Comparison of ENCODE assay signal across 8 mouse cellular contexts in genomic region chr6:57702376-57702742, GRCm38 (mm10). TPM values are rescaled to one million over a fixed set of nuclear protein-coding genes. Genes with fewer than 3 reads are reported as not detected.
A peak's percentile ranks its signal among the peaks of the same experiment; 100 is the strongest.
DNase-seq lines count a peak whose midpoint lies in the region; ATAC-seq and TF ChIP-seq lines count a peak whose summit lies in the region.

TSS of gene Lancl2 (plus strand) at chr6:57702540.

- no peaks in the 10 kb centered on the region for H3K27me3 ChIP-seq in kidney, embryonic 14.5 days (ENCODE audit: control insufficient read depth, insufficient read depth, low read length)
- H3K27me3 ChIP-seq in forebrain, embryonic 11.5 days (ENCODE audit: control insufficient read depth, insufficient read depth, low read length): no peaks in the 10 kb centered on the region
- H3K27me3 ChIP-seq in heart, embryonic 16.5 days (ENCODE audit: control insufficient read depth, insufficient read depth, low read length): no peaks in the 10 kb centered on the region
- H3K27me3 ChIP-seq in stomach, embryonic 14.5 days (ENCODE audit: control insufficient read depth, insufficient read depth, low read length): no peaks in the 10 kb centered on the region

- TF ChIP-seq POLR2A in bone marrow, adult 2 months (IDR thresholded peaks at IDR 0.05; ENCODE audit: borderline replicate concordance, control insufficient read depth, low read depth, low read length): no peak

- H3K4me2 ChIP-seq in kidney, embryonic 14.5 days (replicated peaks; ENCODE audit: low read depth, low read length): peak within 1 kb of the TSS; percentile 67
- peak within 1 kb of the TSS; percentile 64 for H3K4me2 ChIP-seq in forebrain, embryonic 11.5 days (ENCODE audit: low read depth, low read length, severe bottlenecking)
- peak within 1 kb of the TSS; percentile 76 for H3K4me2 ChIP-seq in heart, embryonic 16.5 days (ENCODE audit: low read depth, low read length)
- H3K4me2 ChIP-seq in stomach, embryonic 14.5 days (replicated peaks; ENCODE audit: low read depth, low read length): peak within 1 kb of the TSS; percentile 39

- H3K9me3 ChIP-seq in kidney, embryonic 14.5 days (ENCODE audit: control insufficient read depth, low read length): no peaks in the 10 kb centered on the region
- no peaks in the 10 kb centered on the region for H3K9me3 ChIP-seq in forebrain, embryonic 11.5 days (ENCODE audit: control insufficient read depth, low read length)
- no peaks in the 10 kb centered on the region for H3K9me3 ChIP-seq in heart, embryonic 16.5 days (replicated peaks; ENCODE audit: control insufficient read depth, low read length)
- H3K9me3 ChIP-seq in stomach, embryonic 14.5 days (ENCODE audit: control insufficient read depth, low read depth, low read length): no peaks in the 10 kb centered on the region

- H3K4me1 ChIP-seq in kidney, embryonic 14.5 days (ENCODE audit: control insufficient read depth, insufficient read depth, low read length): no peaks in the 10 kb centered on the region
- peaks cover 2% of the 10 kb centered on the region; the same call in 1 of the 2 replicates for H3K4me1 ChIP-seq in bone marrow, adult 2 months (ENCODE audit: control insufficient read depth, insufficient read depth, low read length)
- peaks cover 4% of the 10 kb centered on the region; the same call in 1 of the 2 replicates for H3K4me1 ChIP-seq in forebrain, embryonic 11.5 days (replicated peaks; ENCODE audit: control insufficient read depth, insufficient read depth, low read length)
- H3K4me1 ChIP-seq in heart, embryonic 16.5 days (ENCODE audit: control insufficient read depth, insufficient read depth, low read length): peaks cover 8% of the 10 kb centered on the region
- no peaks in the 10 kb centered on the region; the same call in 1 of the 2 replicates for H3K4me1 ChIP-seq in stomach, embryonic 14.5 days (ENCODE audit: control insufficient read depth, insufficient read depth, low read length)

- no peaks in the 10 kb centered on the region for H3K36me3 ChIP-seq in kidney, embryonic 14.5 days (ENCODE audit: control insufficient read depth, insufficient read depth, low read length)
- no peaks in the 10 kb centered on the region for H3K36me3 ChIP-seq in forebrain, embryonic 11.5 days (ENCODE audit: control insufficient read depth, insufficient read depth, low read length)
- H3K36me3 ChIP-seq in heart, embryonic 16.5 days (ENCODE audit: control insufficient read depth, insufficient read depth): no peaks in the 10 kb centered on the region
- no peaks in the 10 kb centered on the region for H3K36me3 ChIP-seq in stomach, embryonic 14.5 days (ENCODE audit: control insufficient read depth, insufficient read depth, low read length)

- peak; percentile 32 for ATAC-seq in kidney, embryonic 14.5 days (ENCODE audit: low FRiP score, low TSS enrichment)
- peak; percentile 29 for ATAC-seq in forebrain, embryonic 11.5 days (replicated peaks; ENCODE audit: low FRiP score)
- peak; percentile 2; the same call in 1 of the 2 replicates for ATAC-seq in heart, embryonic 16.5 days (replicated peaks; ENCODE audit: extremely low read depth, insufficient read depth, low FRiP score)
- peak; percentile 12 for ATAC-seq in stomach, embryonic 14.5 days (ENCODE audit: insufficient number of reproducible peaks, insufficient read depth, low FRiP score, low read depth)

- TF ChIP-seq CTCF in bone marrow, adult 2 months (IDR thresholded peaks at IDR 0.05; ENCODE audit: control insufficient read depth, insufficient read depth, low read length): no peak

- no peak for DNase-seq in kidney, adult 18-20 months
- no peak for DNase-seq in forebrain, embryonic 11.5 days (ENCODE audit: low spot score)
- peak in 1 of 2 experiments; percentile 29 for DNase-seq in layer of hippocampus, adult 8-10 months (ENCODE audit: low spot score in 2 of 2)
- peak; percentile 30 for DNase-seq in lung, postnatal 10 days

- H3K9ac ChIP-seq in kidney, embryonic 14.5 days (ENCODE audit: low read depth, low read length): peak within 1 kb of the TSS; percentile 77
- peak within 1 kb of the TSS; percentile 92 for H3K9ac ChIP-seq in forebrain, embryonic 11.5 days (ENCODE audit: low read length)
- peak within 1 kb of the TSS; percentile 81 for H3K9ac ChIP-seq in heart, embryonic 16.5 days (ENCODE audit: low read length)
- peak within 1 kb of the TSS; percentile 78 for H3K9ac ChIP-seq in stomach, embryonic 14.5 days (replicated peaks; ENCODE audit: low read depth, low read length)

- WGBS in kidney, embryonic 14.5 days: 0% methylated on average over 10 of the region's 10 CpGs
- under 1% methylated on average over 10 of the region's 10 CpGs for WGBS in bone marrow, adult 2 months
- 0% methylated on average over 10 of the region's 10 CpGs for WGBS in forebrain, embryonic 11.5 days
- under 1% methylated on average over 10 of the region's 10 CpGs for WGBS in heart, embryonic 16.5 days
- WGBS in stomach, embryonic 14.5 days: under 1% methylated on average over 10 of the region's 10 CpGs

- H3K27ac ChIP-seq in kidney, embryonic 14.5 days (ENCODE audit: low read depth, low read length): peak within 1 kb of the TSS; percentile 94
- peak within 1 kb of the TSS; percentile 93 for H3K27ac ChIP-seq in bone marrow, adult 2 months (ENCODE audit: control insufficient read depth, insufficient read depth, low read depth, low read length, poor library complexity)
- peak within 1 kb of the TSS; percentile 90 for H3K27ac ChIP-seq in forebrain, embryonic 11.5 days (ENCODE audit: low read depth, low read length)
- peak within 1 kb of the TSS; percentile 93 for H3K27ac ChIP-seq in heart, embryonic 16.5 days (ENCODE audit: low read length)
- peak within 1 kb of the TSS; percentile 96 for H3K27ac ChIP-seq in stomach, embryonic 14.5 days (ENCODE audit: low read length)

- peak within 1 kb of the TSS; percentile 75 for H3K4me3 ChIP-seq in kidney, embryonic 14.5 days (ENCODE audit: low read length)
- peak within 1 kb of the TSS; percentile 72 for H3K4me3 ChIP-seq in bone marrow, adult 2 months (replicated peaks; ENCODE audit: control insufficient read depth, low read depth, low read length)
- peak within 1 kb of the TSS; percentile 66 for H3K4me3 ChIP-seq in forebrain, embryonic 11.5 days (ENCODE audit: low read depth, low read length)
- H3K4me3 ChIP-seq in heart, embryonic 16.5 days (ENCODE audit: low read length): peak within 1 kb of the TSS; percentile 63
- H3K4me3 ChIP-seq in stomach, embryonic 14.5 days (ENCODE audit: low read depth, low read length): peak within 1 kb of the TSS; percentile 61

RNA-seq across cellular contexts. Expression of gene Lancl2, which starts in this region (rescaled TPM):
- 24.3 and 37.7 TPM in 2 replicates for polyA plus RNA-seq in kidney, embryonic 14.5 days (2014; fragmentation: Nextera tagmentation; extraction: Ambion mirVana)
- polyA plus RNA-seq in bone marrow, adult 2 months (2011; ENCODE audit: insufficient read depth, insufficient read length, low replicate concordance, missing spikeins): 6.5 and 12.2 TPM in 2 replicates
- 54.0 and 55.7 TPM in 2 replicates for polyA plus RNA-seq in forebrain, embryonic 11.5 days (2014; fragmentation: Nextera tagmentation; extraction: Ambion mirVana)
- 18.7 and 18.9 TPM in 2 replicates for polyA plus RNA-seq in heart, embryonic 16.5 days (2015; fragmentation: Nextera tagmentation; extraction: Ambion mirVana)
- 10 to 100 TPM; 74.9 to 80.8 (median 75.7) TPM for total RNA-seq in layer of hippocampus, adult 8-10 months (2022)
- polyA plus RNA-seq in stomach, embryonic 14.5 days (2014; fragmentation: Nextera tagmentation; extraction: Ambion mirVana): 27.5 and 27.6 TPM in 2 replicates
